Mouse (Mus musculus): ENCODE measurements around the gene Rtn4r.

Rtn4r gene

GRCm38 (mm10) chr16:18148208-18148876 is 20.9 kb downstream of the Rtn4r start:
- in situ Hi-C loops (cut with MboI; ENCODE audit: unreplicated experiment in 2 of 2): loop anchor here (25.0 kb wide), 2 partner anchors 464 to 1164 kb away; partner anchors contain the start of genes Gp1bb (in 1 of the 2) and Olfr164 (in 1 of the 2)

GRCm38 (mm10) chr16:18149205-18149604 is 21.8 kb downstream of the Rtn4r start:
- in situ Hi-C loops (cut with MboI; ENCODE audit: unreplicated experiment in 2 of 2): loop anchor here (25.0 kb wide), 2 partner anchors 463 to 1163 kb away; partner anchors contain the start of genes Gp1bb (in 1 of the 2) and Olfr164 (in 1 of the 2)

DNA sequence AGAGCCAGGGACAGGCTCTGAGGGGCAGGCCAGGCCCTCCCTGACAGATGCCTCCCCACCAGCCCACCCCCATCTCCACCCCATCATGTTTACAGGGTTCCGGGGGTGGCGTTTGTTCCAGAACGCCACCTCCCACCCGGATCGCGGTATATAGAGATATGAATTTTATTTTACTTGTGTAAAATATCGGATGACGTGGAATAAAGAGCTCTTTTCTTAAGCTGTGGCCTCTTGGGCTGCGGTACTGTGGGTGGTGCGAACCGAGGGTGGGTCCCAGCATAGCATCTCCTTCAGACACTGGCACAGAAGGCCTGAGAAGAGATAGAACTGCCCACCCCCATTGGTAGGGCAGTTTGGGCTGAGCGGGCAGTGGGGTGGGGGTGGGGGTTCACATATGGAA is 24.7 kb downstream of the Rtn4r start:
- in situ Hi-C loops (cut with MboI; ENCODE audit: unreplicated experiment in 2 of 2): no loop called here

GRCm38 (mm10) chr16:18152769-18153445 is 25.5 kb downstream of the Rtn4r start:
- in situ Hi-C loops (cut with MboI; ENCODE audit: unreplicated experiment in 2 of 2): no loop called here

GRCm38 (mm10) chr16:18154521-18155171 is 27.2 kb downstream of the Rtn4r start:
- in situ Hi-C loops (cut with MboI; ENCODE audit: unreplicated experiment in 2 of 2): no loop called here

DNA sequence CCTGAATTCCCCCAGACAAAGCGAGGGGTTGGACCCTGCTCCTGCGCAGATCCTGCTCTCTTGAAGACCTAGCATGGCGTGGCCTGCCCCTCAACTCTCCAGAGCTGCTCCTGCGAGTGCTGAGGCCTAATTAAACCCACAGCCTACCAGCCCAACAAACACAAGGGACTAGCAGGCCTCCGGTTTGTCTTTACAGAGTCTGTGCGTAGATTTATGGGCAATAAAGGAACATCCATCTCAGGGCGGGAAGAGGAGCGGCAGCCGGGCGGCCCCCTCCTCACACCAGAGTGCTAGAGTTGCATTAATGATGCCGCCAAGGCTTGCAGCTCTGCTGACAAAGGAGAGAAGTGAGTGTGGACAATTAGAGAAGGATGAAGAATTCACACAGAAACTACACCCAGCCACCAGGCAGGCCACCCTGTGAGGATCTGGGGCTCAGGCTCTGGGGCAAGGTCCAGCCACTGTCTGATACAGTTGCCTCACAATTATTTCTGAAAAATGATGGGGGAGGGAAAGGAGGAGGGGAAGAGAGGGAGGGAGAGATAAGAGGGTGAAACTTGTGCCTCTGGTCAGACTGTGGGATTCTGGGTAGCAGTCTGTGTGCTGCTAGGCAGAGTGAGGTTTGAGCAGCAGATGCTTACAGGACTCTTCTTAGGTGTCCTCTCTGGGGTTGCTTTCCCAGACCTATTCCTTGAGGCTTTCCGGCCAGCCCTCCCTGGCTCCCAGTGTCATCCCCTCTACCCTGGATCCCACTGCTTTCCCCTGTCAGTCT is 29.3 kb downstream of the Rtn4r start:
- in situ Hi-C loops (cut with MboI; ENCODE audit: unreplicated experiment in 2 of 2): no loop called here

- in situ Hi-C loops (cut with MboI; ENCODE audit: unreplicated experiment in 2 of 2): no loop called here
Observed at GRCm38 (mm10) chr16:18159255-18159654, 31.8 kb downstream of the Rtn4r start.

GRCm38 (mm10) chr16:18159778-18160177 is 32.3 kb downstream of the Rtn4r start:
- in situ Hi-C loops (cut with MboI; ENCODE audit: unreplicated experiment in 2 of 2): no loop called here

DNA sequence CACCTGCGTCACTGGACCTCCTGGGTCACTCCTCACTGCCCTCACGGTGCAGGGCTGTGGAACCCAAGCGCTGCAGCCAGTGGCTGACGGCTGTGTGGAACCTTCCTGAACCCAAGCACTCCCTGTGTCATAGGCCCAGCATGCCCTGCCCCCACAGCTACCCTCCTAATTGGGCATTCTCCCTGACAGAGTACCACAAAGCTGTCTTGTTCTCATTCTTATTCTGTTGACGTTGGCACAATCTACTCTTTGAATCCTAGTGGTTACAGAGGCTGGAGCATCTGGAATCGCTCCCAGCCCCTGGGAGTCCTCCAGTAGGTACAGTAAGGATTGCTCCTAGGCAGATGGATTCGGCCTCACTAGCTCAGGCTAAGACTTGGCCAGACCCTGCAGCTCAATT is 33.1 kb downstream of the Rtn4r start:
- in situ Hi-C loops (cut with MboI; ENCODE audit: unreplicated experiment in 2 of 2): no loop called here

GRCm38 (mm10) chr16:18161190-18161589 is 33.7 kb downstream of the Rtn4r start:
- in situ Hi-C loops (cut with MboI; ENCODE audit: unreplicated experiment in 2 of 2): no loop called here

- in situ Hi-C loops (cut with MboI; ENCODE audit: unreplicated experiment in 2 of 2): no loop called here
Observed at GRCm38 (mm10) chr16:18164642-18165238, 37.3 kb downstream of the Rtn4r start.

DNA sequence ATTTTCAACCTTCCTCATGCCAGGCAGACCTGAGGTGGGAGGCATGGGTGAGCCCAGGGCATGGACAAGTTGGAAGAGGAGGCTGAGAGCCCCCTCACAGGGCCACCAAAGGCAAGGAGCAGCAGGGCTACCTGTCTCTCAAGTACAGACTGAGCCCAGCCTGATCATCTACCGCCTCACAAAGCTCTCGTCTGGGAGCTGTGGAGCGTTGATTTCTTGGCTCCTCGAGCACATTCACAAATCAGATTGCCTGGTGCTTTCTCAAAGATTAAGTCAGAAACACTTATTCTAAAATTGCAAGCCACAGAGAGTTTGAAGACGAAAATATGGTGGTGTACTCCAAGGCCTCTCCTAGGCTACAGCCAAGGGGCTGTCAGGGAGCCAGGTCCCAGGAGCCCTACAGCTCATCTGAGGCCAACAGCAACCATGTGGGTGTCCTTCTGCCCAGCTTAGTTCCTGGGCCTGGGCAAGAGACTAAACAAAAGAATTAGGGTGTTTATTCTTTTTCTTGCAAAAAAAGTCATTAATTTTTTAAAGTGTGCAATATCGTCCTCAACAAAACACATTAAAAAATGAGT is 39.3 kb downstream of the Rtn4r start:
- in situ Hi-C loops (cut with MboI; ENCODE audit: unreplicated experiment in 2 of 2): no loop called here

GRCm38 (mm10) chr16:18169156-18169555 is 41.7 kb downstream of the Rtn4r start:
- in situ Hi-C loops (cut with MboI; ENCODE audit: unreplicated experiment in 2 of 2): no loop called here

GRCm38 (mm10) chr16:18169776-18170175 is 42.3 kb downstream of the Rtn4r start:
- in situ Hi-C loops (cut with MboI; ENCODE audit: unreplicated experiment in 2 of 2): loop anchor here (5.0 kb wide), 3 partner anchors 43 to 117 kb away; partner anchors contain the start of gene Dgcr6 (in 2 of the 2)

DNA sequence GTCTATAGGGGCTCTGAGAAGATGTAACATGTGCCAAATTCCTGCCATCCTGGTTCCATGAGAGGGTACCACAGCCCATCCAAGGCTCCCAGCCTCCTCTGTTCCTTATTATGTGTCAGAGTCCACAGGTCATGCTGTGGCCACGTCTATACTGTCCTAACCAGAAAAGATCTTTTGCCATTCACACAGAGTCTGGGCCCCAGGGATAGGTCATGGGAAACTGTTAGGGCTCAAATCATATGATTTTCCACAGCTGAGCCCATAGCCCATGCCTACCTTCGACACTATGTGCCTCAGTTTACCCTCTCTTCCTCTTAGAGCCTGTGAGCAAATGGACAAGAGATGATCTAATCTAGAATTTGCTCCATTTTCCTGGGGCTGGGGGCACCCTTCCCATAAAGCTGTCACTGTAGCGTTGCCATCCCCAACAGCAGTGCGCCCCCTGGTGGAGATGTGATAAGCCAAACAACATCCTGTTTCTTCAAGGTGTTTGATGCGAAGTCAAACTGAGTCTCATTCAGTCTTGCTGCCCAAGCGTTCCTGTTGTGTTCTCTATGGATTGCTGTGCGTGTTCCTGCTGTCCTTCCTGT is 44.9 kb downstream of the Rtn4r start:
- in situ Hi-C loops (cut with MboI; ENCODE audit: unreplicated experiment in 2 of 2): loop anchor here (5.0 kb wide), 3 partner anchors 40 to 120 kb away; partner anchors contain the start of gene Dgcr6 (in 2 of the 2)

DNA sequence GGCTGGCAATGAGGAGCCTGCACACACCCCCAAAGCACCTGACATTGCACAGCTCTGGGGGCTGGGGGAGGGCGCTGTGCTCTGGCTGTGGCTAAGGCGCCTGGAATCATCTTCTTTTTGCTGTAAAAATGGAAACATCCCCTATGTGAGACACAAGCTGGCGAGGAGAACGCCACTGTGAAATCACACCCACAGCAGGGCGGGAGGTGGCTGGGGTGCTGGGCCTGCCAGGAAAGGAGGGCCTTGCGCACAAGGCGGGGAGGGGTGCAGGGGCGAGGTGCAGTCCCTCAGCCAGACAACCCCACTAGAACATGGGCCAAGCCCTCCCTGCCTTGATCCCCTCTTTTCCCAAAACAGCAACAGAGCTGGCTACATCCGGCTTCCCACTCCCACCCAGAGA is 45.8 kb downstream of the Rtn4r start:
- in situ Hi-C loops (cut with MboI; ENCODE audit: unreplicated experiment in 2 of 2): loop anchor here (5.0 kb wide), 3 partner anchors 39 to 121 kb away; partner anchors contain the start of gene Dgcr6 (in 2 of the 2)

GRCm38 (mm10) chr16:18173788-18174187 is 46.3 kb downstream of the Rtn4r start:
- in situ Hi-C loops (cut with MboI; ENCODE audit: unreplicated experiment in 2 of 2): loop anchor here (5.0 kb wide), 3 partner anchors 39 to 121 kb away; partner anchors contain the start of gene Dgcr6 (in 2 of the 2)

DNA sequence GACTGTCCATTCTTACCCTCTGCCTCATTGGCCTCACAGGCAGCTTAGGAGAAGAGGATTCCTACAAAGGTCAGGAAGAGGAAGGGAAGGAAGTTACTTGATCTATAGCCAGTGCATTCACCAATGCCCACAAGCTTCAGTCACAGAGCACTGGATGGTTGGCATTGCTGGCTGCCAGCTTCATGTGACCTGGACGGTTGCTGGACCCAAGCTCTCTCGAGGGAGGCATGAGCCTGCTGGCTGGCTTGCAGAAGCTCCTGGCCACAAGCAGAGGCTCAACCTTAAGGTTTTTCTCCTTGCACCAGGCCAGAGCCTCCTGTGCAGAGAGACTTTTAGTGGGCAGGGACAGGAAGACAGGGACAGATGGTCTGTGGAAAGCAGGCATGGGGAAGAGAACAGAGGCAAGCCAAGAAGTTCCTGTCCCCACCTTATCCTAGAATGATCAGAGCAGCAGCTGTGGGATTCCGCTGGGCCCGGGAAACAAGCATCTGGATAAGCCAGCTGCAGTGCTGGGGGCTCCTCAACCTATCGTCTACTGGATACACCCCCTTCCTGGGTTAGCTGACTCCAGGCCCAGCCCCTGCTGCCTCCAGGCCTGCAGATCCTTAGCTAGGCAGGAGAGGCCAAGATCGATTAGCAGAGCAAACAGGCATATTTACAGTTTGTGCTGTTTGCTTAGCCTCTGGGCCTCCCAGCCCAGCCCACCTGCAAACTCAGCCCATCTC is 48.5 kb downstream of the Rtn4r start:
- in situ Hi-C loops (cut with MboI; ENCODE audit: unreplicated experiment in 2 of 2): loop anchor here in 1 of 2 experiments (5.0 kb wide), 2 partner anchors 36 to 91 kb away; no protein-coding TSS in a partner anchor

Measured in v-Abl transformed pro-B cells (cell line).